ENCODE assay signal across 8 mouse cellular contexts in genomic region chr8:123514781-123515539, GRCm38 (mm10). TPM values are rescaled to one million over a fixed set of nuclear protein-coding genes. Genes with fewer than 3 reads are reported as not detected.
A peak's percentile ranks its signal among the peaks of the same experiment; 100 is the strongest.
DNase-seq lines count a peak whose midpoint lies in the region; ATAC-seq and TF ChIP-seq lines count a peak whose summit lies in the region.

Gene Dbndd1 (minus strand): TSS chr8:123515463.

- peak in 1 of 2 experiments; percentile 38; a peak in 2 of 4 replicates for TF ChIP-seq CTCF in CH12.LX (conservative IDR thresholded peaks at IDR 0.05 in 1 of 2, IDR thresholded peaks at IDR 0.05 in 1 of 2; ENCODE audit: low read depth in 2 of 2, low read length in 2 of 2)
- TF ChIP-seq CTCF in lung, postnatal 0 days (IDR thresholded peaks at IDR 0.05): peak; percentile 23; the same call in 1 of the 2 replicates

- H3K36me3 ChIP-seq in CH12.LX (replicated peaks in 1 of 2; ENCODE audit: control insufficient read depth in 1 of 2, insufficient read depth in 1 of 2, low read length in 1 of 2): peaks cover 2 to 7% of the 10 kb centered on the region in 2 experiments
- H3K36me3 ChIP-seq in embryonic facial prominence, embryonic 11.5 days (replicated peaks; ENCODE audit: control insufficient read depth, insufficient read depth, low read depth, low read length): no peaks in the 10 kb centered on the region
- H3K36me3 ChIP-seq in lung, postnatal 0 days (ENCODE audit: insufficient read depth, low read length): no peaks in the 10 kb centered on the region

- TF ChIP-seq RAD21 in CH12.LX (IDR thresholded peaks at IDR 0.05; ENCODE audit: low read depth, low read length): no peak; the same call in 1 of the 2 replicates

- no peak for TF ChIP-seq POLR2A in CH12.LX (IDR thresholded peaks at IDR 0.05; ENCODE audit: low read depth, low read length)

- peaks cover 51% of the 10 kb centered on the region for H3K27me3 ChIP-seq in CH12.LX (replicated peaks)
- no peaks in the 10 kb centered on the region; the same call in 1 of the 2 replicates for H3K27me3 ChIP-seq in embryonic facial prominence, embryonic 11.5 days (ENCODE audit: control insufficient read depth, insufficient read depth, low read length)
- H3K27me3 ChIP-seq in lung, postnatal 0 days (replicated peaks; ENCODE audit: insufficient read depth, low read length): peaks cover 23% of the 10 kb centered on the region

- dilution Hi-C loops in CH12.LX (cut with MboI; ENCODE audit: extremely low pct_ligation_motif_present, extremely low pct_unique_long_range_greater_than_20kb, low sequenced_read_pairs): no loop called here

- under 1% methylated on average over 53 of the region's 63 CpGs for WGBS in embryonic facial prominence, embryonic 11.5 days
- under 1% methylated on average over 37 of the region's 63 CpGs for WGBS in lung, postnatal 0 days

- no peak for TF ChIP-seq EP300 in CH12.LX (IDR thresholded peaks at IDR 0.05; ENCODE audit: low read length)
- no peak for TF ChIP-seq EP300 in lung, postnatal 0 days (IDR thresholded peaks at IDR 0.05)

- H3K27ac ChIP-seq in CH12.LX (ENCODE audit: insufficient read depth, low read depth): no peak within 1 kb of the TSS
- H3K27ac ChIP-seq in embryonic facial prominence, embryonic 11.5 days (replicated peaks; ENCODE audit: low read depth, low read length): peak within 1 kb of the TSS; percentile 39; the same call in 1 of the 2 replicates
- no peak within 1 kb of the TSS for H3K27ac ChIP-seq in lung, postnatal 0 days (ENCODE audit: low read length)

- in situ Hi-C loops in CH12.LX (cut with MboI; ENCODE audit: low pct_ligation_motif_present, low pct_unique_long_range_greater_than_20kb, low sequenced_read_pairs): no loop called here

- peak within 1 kb of the TSS; percentile 58 for H3K4me2 ChIP-seq in CH12.LX (ENCODE audit: insufficient read depth, low read depth, poor library complexity, severe bottlenecking)
- H3K4me2 ChIP-seq in embryonic facial prominence, embryonic 11.5 days (ENCODE audit: low read depth, low read length): peak within 1 kb of the TSS; percentile 80
- H3K4me2 ChIP-seq in lung, postnatal 0 days (replicated peaks; ENCODE audit: low read depth, low read length): peak within 1 kb of the TSS; percentile 95

- peak; percentile 66 for ATAC-seq in embryonic facial prominence, embryonic 11.5 days (replicated peaks; ENCODE audit: insufficient number of reproducible peaks, low FRiP score, low TSS enrichment, low read depth)
- no peak for ATAC-seq in lung, postnatal 0 days
- no peak for ATAC-seq in monocyte, adult 5-6 weeks (replicated peaks; ENCODE audit: insufficient number of reproducible peaks, low FRiP score, low TSS enrichment, poor library complexity, severe bottlenecking)

- H3K79me2 ChIP-seq in CH12.LX (replicated peaks; ENCODE audit: control insufficient read depth, extremely low read depth, insufficient read depth, poor library complexity, severe bottlenecking): 0 out of 2 replicates have a peak, but pooled peaks cover 6% of the 10 kb centered on the region

- DNase-seq in CH12.LX (ENCODE audit: extremely low read depth) (peak; percentile 24), WW6 (ENCODE audit: low read depth, low spot score) (peak; percentile 56)
- peak; percentile 75 for DNase-seq in embryonic facial prominence, embryonic 11.5 days (ENCODE audit: low spot score)
- DNase-seq in heart, postnatal 10 days: peak; percentile 20 to 38
- DNase-seq in layer of hippocampus, postnatal 25 days (ENCODE audit: extremely low spot score in 1 of 2, low spot score in 1 of 2): peak; percentile 46 to 49
- peak; percentile 31 for DNase-seq in lung, postnatal 0 days (ENCODE audit: low spot score)
- peak; percentile 62 for DNase-seq in right cerebral cortex, postnatal 25 days

- H3K9ac ChIP-seq in CH12.LX (ENCODE audit: insufficient read depth, low read depth): peak within 1 kb of the TSS; percentile 28; the same call in 1 of the 2 replicates
- peak within 1 kb of the TSS; percentile 67 for H3K9ac ChIP-seq in embryonic facial prominence, embryonic 11.5 days (replicated peaks; ENCODE audit: low read length)
- H3K9ac ChIP-seq in lung, postnatal 0 days (replicated peaks; ENCODE audit: low read depth): peak within 1 kb of the TSS; percentile 16; the same call in 1 of the 2 replicates

- H3K4me1 ChIP-seq in CH12.LX (ENCODE audit: control insufficient read depth in 1 of 2, insufficient read depth in 2 of 2): peaks cover 3 to 16% of the 10 kb centered on the region in 2 experiments
- H3K4me1 ChIP-seq in embryonic facial prominence, embryonic 11.5 days (ENCODE audit: control insufficient read depth, insufficient read depth, low read length): peaks cover 4% of the 10 kb centered on the region
- no peaks in the 10 kb centered on the region for H3K4me1 ChIP-seq in lung, postnatal 0 days (ENCODE audit: insufficient read depth, low read depth, low read length)

- peak within 1 kb of the TSS; percentile 34 to 59 (median 47) for H3K4me3 ChIP-seq in CH12.LX (replicated peaks in 1 of 3; ENCODE audit: low read depth in 2 of 3, low read length in 2 of 3, poor library complexity in 1 of 3)
- peak within 1 kb of the TSS; percentile 48 for H3K4me3 ChIP-seq in embryonic facial prominence, embryonic 11.5 days (ENCODE audit: low read depth, low read length)
- H3K4me3 ChIP-seq in lung, postnatal 0 days (ENCODE audit: low read depth, low read length): peak within 1 kb of the TSS; percentile 50

- intact Hi-C loops in heart, postnatal 10 days (cut with DNase I): no loop called here

- H3K9me3 ChIP-seq in CH12.LX (replicated peaks; ENCODE audit: low read length): no peaks in the 10 kb centered on the region
- no peaks in the 10 kb centered on the region for H3K9me3 ChIP-seq in embryonic facial prominence, embryonic 11.5 days (replicated peaks; ENCODE audit: control insufficient read depth, low read length)
- H3K9me3 ChIP-seq in lung, postnatal 0 days (ENCODE audit: low read length): no peaks in the 10 kb centered on the region

TF ChIP-seq in CH12.LX, 34 proteins besides CTCF, POLR2A, EP300 and RAD21:
- TF ChIP-seq MAZ (IDR thresholded peaks at IDR 0.05; ENCODE audit: low read depth, low read length): peak; percentile 56; the same call in 1 of the 2 replicates
- no peak for TF ChIP-seq MAX (IDR thresholded peaks at IDR 0.05; ENCODE audit: low read length)
- TF ChIP-seq TCF12 (IDR thresholded peaks at IDR 0.05; ENCODE audit: low read depth, low read length): 0 out of 2 replicates have a peak, but pooled peaks have one; percentile 26
- 0 out of 2 replicates have a peak, but pooled peaks have one; percentile 40 for TF ChIP-seq NRF1 (IDR thresholded peaks at IDR 0.05; ENCODE audit: low read depth, low read length)
- TF ChIP-seq E2F4 (IDR thresholded peaks at IDR 0.05; ENCODE audit: insufficient replicate concordance, low read depth, low read length): no peak

RNA-seq across cellular contexts. Expression of gene Dbndd1, which starts in this region (rescaled TPM):
- total RNA-seq in CH12.LX (2012; rRNA removed) (0.38 and 0.55 TPM in 2 replicates), CH12.LX (2014; rRNA removed) (not detected in 2 replicates)
- polyA plus RNA-seq in CH12.LX (2012; ENCODE audit: insufficient read length, low read depth): 2.1 and 2.5 TPM in 2 replicates
- 12.1 and 13.5 TPM in 2 replicates for polyA plus RNA-seq in embryonic facial prominence, embryonic 11.5 days (2014; fragmentation: Nextera tagmentation; extraction: Ambion mirVana)
- total RNA-seq in heart, postnatal 10 days (2021): not detected
- total RNA-seq in layer of hippocampus, postnatal 25 days (2021): 10 to 100 TPM; 10.5 to 10.8 TPM
- 1.7 and 1.8 TPM in 2 replicates for polyA plus RNA-seq in lung, postnatal 0 days (2015; fragmentation: Nextera tagmentation; extraction: Ambion mirVana)
- total RNA-seq in monocyte, adult 5-6 weeks (2017): 0.64 TPM in 1 of 3 replicates, not detected in the others

Comparison
In these comparisons a context has a peak if more than half of its experiments do, and no peak if none do; other contexts are left out.
1. Peak in DNase-seq in heart, postnatal 10 days; RNA of the gene not detected or under 1 TPM.
2. DNase-seq: peak in every context shown above with its lines; median percentile 75 in embryonic facial prominence, embryonic 11.5 days; 62 in right cerebral cortex, postnatal 25 days; 56 in WW6; 48 in layer of hippocampus, postnatal 25 days; 31 in lung, postnatal 0 days; 29 in heart, postnatal 10 days; 24 in CH12.LX.
3. H3K9ac ChIP-seq: peak in every context shown above with its lines; median percentile 67 in embryonic facial prominence, embryonic 11.5 days; 28 in CH12.LX; 16 in lung, postnatal 0 days.